Mouse (Mus musculus): ENCODE data around the gene Hinfp.
"Not testable (repeated sequence)": the region's sequence is repeated elsewhere in the genome, so short reads cannot be mapped to it uniquely, and the experiment has no call there.

Gene Hinfp

DNA sequence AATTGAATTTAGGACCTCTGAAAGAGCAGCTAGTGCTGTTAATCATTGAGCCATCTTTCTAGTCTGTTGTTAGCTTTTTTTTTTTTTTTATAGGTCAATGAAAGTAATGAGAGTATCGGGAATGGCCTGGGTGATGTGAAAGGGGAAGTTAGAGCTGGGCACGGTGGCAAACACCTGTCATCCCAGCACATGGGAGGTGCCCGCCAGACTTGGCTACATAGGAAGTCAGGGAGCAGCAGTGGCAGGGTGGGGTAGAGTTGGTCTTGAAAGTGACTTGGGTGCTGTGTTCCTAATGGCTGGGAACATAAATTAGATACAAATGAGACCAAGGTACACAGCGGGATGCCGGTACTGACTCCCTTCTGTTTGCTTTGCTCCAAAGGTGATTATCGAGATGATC is 25.3 kb upstream of the Hinfp start:
- DNase-seq, result no peak

DNA sequence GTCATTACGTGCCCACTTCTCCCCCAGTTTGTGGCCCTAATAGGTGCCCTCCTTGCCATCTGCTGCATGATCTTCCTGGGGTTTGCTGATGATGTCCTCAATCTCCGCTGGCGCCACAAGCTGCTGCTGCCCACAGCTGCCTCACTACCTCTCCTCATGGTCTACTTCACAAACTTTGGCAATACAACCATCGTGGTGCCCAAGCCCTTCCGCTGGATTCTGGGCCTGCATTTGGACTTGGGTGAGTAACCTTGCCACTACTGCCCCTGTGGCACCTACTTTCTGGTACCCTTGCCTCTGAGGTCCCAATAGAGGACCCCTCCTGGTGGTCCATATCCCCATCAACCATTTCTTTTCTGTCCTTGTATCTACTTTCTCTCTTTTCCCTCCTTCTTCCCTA is 22.5 kb upstream of the Hinfp start:
- DNase-seq, result no peak

DNA sequence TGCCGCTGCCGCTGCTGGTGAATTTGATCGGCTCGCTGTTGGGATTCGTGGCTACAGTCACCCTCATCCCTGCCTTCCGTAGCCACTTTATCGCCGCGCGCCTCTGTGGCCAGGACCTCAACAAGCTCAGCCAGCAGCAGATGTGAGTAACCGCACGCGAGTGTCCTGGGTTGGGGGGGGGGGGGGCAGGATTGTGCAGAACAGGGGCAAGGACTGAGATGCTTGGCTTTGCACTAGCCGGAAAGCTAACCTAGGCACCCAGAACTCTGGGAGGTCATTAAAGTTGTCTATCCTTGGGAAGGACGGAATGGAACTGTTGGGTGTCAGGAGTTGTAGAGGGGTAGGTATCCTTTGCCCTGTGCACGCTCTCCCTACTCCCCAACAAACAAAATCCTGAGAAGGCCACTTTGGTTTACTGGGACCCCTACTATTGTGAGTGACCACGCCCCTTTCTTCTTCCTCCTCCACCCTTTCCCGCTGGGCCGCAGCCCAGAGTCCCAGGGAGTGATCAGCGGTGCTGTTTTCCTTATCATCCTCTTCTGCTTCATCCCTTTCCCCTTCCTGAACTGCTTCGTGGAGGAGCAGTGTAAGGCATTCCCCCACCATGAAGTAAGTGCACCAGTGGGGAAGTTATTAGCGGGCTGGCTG is 21.7 kb upstream of the Hinfp start:
- no peak for DNase-seq

DNA sequence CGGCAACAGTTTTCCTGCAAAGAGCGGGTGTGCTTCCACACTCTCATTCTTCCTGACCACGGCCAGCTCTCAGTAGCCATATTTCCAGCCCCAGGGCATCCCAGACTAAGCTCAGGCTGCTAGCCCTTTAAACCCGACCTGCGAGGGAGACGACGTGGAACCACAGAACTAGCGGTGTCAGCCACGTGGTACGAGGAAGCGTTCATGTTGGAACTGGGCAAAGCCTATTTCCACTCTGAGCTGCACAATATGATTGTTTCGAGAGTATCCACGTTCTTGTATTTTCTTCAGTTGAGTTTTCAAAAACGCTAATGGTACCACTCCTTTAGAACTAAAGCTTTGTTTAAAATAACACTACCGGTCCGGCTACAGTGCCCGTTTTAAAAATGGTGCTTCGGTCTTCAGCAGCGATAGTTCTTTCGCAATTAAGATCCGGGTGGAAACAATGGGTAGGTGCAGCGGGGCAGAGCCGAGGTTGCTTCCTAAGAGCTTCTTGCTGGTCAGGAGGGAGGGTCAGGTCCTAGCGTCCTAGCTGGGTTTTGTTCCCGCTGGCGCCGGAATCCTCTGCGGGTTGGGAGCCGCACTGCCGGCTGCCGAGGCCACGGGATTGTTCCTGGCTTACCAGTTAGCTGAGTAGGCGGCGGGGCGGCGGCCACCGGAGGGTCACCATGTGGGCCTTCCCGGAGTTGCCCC is 21.0 kb upstream of the Hinfp start:
- DNase-seq, result peak; percentile 86

DNA sequence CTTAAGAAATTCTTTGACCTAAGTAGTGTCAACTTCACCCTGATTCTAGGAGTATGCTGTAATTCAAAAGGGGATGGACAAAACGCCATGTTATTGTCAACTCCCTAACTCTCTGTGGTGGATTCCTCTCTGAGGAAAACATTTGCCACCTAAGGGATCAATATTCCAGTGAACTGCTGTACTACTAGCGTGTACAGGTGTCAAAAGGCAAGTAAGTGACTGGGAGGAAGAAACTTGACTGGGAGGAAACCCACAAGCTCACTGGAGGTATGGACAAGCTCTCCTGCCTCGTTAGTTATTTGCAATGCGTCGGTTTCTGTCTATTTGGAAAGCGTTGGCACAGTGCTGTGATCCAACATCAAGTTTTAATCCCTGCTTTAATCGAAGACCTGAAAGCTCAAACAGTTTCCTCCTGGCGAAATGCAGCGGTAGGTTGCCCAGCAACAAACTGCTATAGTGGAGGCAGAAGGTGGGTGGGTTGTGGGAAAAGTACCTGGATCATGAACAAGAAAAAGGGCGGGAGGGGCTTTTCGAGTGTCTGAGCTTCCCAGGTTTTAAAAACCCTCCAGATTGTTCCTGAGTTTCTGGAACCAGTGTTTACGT is 20.4 kb upstream of the Hinfp start, which contains the start of gene Dpagt1:
TSS of gene Dpagt1 (plus strand) at position 252 of the 603 bp plus-strand sequence.
- DNase-seq, result no peak

DNA sequence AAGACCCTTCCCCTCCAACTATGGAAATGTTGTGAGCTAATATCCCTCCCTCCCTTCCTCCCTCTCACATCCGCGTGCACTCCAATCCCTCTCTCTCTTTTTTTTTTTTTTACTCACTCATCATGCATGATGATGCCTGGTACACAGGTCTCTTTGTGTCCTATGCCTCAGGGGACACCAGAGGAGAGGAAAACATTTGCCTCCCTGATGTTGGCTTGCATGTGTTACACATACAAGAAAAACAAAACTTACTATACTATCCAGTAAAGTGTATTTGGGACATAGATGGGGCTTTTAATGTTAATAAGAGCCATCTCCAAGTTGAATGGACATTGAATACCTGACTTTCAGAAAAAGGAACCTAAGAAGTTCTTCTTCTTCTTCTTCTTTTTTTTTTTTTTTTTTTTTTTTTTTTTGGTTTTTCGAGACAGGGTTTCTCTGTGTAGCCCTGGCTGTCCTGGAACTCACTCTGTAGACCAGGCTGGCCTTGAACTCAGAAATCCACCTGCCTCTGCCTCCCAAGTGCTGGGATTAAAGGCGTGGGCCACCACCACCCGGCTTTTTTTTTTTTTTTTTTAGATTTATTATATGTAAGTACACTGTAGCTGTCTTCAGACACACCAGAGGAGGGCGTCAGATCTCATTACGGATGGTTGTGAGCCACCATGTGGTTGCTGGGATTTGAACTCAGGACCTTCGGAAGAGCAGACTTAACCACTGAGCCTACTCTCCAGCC is 19.7 kb upstream of the Hinfp start:
- DNase-seq, result not testable (repeated sequence)

DNA sequence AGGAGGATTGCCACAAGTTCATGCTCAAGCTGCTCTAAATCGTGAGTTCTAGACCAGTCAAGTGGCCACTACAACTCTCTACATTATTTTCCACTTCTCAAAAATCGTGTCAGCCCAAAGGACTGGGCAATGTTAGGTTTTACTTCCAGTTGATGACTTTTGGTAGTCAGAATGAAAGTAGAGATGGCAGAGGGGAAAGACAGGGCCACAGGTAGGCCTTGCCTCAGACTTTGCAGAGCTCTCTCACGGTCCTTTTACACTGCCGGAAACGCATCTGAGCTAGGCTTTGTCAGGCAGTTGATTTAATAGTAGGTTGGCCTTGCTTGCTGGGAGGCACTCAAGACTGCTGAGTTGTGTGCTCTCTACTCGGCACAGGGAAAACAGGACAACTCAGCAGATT is 18.7 kb upstream of the Hinfp start:
- DNase-seq, result no peak

DNA sequence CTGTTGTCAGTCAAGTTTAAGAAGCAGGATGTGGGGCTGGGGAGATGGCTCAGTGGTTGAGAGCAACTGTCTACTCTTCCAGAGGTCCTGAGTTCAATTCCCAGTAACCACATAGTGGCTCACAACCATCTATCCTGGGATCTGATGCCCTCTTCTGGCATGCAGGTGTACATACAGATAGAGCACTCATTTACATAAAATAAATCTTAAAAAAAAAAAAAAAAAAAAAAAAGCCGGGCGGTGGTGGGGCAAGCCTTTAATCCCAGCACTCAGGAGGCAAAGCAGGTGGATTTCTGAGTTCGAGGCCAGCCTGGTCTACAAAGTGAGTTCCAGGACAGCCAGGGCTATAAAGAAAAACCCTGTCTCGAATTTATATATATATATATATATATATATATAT is 18.2 kb upstream of the Hinfp start:
- not testable (repeated sequence) for DNase-seq

DNA sequence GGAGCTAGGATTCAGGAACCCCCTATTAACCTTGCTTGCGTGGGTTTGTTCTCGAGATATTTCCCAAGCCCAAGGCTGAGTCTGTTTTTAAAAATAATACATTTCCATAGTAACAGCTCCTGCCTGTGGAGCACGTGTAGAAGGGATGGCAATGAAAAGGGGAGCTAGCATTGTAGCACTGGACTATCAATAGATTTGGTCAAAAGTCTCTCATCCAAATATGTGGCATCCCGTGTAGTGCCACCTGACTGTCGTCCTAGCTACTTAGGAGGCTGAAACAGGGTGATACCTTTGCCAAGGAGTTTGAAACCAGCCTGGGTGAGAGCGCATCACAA is 15.3 kb upstream of the Hinfp start:
- no peak for DNase-seq

DNA sequence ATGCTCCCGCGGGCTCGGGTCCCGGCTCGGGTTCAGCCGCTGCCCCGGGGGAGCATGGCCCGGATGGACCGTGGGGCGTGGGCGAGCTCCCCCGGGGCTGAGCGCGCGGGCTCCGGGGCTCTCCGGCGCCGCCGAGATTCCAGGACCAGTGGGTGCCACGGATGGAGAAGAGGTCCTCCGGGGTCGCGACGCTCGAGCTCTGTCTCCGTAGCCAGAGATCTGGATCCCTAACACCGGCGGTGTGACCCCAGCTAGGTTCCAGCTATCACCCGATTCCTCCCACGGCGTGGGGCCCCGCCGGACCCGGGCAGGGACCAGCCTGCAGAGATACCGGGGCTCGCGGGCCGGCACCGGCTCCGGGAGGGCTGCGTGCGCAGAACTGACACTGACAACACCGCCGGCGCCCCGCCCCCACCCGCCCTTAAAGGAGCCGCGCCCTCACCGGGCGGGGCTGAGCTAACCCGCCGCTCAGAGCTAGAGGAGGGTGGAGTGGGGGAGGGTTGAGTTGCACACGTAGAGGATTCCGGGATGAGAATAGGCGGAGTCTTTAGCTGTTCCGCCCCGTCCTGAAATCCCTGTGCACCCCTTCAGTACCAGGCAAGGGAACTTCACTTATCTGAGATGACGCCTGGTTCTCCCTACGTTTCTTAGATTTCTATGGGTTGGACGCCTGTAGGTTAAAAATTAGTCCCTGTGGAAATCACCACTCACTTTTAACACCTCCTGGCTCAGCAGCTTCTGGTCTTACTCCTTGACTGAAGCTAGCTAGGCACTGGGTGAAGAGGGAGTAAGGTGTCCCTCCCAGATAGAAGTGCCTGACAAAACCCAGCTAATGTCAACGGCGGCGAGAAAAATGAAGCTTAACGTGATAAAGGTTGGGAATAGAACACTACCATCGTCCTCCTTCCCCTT is 14.7 kb upstream of the Hinfp start, which contains the start of gene C2cd2l:
TSS of gene C2cd2l (minus strand) at position 399 of the 912 bp plus-strand sequence.
- peak; percentile 94 for DNase-seq

DNA sequence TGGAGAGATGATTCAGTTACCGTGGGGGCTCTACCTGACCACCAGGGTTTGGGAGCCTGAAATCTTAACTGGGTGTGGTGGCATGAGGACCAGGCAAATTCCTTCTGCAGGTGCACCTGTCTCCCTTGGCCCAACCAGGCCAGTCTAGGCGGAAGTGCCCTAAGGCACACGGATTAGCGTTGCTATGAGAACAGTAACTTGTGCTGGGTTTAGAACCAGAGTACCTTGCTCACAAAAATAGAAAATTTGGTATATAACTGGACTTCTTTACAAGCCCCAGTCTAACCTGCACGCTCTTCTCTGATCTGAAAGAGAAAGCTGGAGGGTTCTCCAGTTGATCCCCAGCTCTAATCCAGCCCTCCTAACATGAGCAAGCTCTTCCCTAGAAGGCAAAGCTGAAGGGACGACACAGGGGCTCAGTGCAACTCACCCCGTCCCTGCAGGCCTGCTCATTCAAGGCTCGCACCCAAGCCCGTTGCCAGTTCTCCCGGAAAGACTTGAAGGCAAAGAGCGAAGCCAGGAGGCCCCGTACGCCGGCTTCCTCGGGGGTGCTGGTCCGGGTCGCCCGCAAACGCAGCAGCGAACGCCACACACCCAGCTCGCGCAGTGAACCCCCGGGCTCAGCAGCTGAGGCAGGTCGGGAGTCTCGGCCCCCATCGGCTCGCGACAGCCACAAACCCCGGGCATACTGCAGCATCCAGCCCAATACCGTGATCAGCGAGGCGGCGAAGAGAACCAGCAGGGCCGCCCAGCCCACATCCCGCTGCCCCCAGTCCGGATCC is 13.8 kb upstream of the Hinfp start:
- peak; percentile 55 for DNase-seq

DNA sequence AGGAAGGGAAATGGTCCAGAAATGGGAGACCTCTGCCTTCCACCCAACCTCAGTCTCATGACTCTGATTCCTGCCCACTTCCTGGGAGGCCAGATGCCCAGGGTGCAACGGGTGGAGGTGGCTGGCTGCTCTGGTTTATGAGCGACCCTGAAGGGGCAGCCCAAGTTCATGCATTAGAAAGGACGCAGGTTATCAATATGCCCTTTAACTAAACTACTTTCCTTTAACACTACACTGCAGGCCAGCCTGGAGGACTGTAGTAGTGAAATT is 13.3 kb upstream of the Hinfp start:
- no peak for DNase-seq

DNA sequence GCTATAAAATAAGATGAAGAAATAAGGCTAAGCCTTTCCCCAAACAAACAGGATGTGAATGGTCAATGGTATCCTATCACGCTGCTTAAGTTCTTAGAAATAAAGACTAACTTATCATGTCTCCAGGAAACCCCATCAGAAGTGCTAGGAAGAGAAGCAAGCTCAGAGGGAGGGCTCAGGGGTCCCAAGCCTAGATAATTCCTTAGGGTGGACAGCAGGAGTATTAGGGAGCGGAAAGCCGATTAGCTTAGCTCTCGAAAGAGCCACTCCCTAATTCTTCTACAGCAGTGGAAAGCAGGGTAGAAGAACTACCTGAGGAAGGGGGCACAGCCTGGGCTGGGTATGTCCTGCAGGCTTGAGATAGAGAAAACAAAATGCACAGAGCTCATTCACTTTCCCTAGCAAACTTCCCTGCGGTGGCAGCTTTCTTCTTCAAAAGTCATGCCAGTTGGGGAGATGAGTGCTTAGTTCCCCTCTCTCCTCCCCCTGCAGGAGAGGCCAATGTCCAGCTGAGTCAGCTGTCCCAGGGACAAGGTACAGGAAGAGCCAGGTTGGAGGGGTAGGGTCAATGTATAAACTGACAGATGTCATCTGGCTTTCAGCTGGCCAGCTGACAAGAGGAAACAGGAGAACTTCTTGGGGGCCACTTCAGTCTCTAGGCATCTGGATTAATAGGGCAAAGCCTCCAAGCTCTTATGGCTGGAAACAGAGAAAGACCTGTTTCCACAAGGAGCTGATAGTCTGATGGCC is 12.8 kb upstream of the Hinfp start:
- no peak for DNase-seq

DNA sequence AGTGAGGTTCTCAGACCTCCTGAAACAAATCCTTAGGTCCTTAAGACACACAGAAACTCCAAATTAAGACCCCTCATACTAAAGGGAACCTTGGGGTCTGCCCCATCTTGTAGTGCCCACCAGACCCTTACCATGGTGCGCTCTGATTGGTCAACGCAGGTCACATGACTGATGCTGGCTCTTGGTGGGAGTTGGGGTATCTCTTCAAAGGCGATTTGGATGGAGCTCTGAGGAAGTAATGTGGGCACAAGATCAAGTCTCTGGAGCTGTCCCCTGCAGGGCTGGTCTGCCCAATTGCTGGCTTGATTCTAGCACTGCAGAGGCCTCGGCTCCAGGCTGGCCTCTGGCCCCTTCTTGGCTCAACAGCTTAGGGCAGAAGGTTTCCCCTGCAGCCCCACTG is 12.0 kb upstream of the Hinfp start:
- no peak for DNase-seq

DNA sequence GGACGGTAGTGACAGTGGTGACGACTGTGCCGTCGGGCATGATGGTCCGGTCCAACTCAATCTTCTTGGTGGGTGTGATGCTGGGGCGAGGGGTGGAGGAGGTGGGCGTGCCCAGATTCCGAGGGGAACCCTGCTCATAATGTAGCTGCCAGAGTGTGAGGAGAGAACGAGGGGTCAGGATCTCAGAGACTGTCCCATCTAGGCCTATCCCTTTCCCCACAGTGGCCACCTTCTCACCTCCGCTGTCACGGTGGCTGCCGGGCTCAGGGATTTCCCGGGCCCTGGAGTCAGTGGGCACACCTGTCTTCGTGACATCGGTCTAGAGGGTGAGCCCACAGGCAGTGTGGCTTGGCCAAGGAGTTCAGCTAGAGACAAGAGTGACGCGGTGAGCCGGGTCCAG is 9.4 kb upstream of the Hinfp start:
- DNase-seq, result no peak

DNA sequence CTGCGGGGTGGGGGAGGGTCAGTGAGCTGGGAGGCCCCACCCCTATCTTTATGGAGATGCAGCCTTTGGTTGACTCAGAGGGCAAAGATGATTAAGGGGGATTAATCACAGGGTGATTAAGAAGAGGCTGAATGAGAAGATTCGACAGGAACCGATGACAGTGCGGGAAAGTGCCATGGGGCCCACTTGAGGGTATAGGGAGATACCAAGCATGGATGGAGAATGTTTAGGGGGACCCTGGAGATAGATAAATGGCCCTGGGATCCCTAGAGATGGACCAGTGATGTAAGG is 8.7 kb upstream of the Hinfp start:
- no peak for DNase-seq

DNA sequence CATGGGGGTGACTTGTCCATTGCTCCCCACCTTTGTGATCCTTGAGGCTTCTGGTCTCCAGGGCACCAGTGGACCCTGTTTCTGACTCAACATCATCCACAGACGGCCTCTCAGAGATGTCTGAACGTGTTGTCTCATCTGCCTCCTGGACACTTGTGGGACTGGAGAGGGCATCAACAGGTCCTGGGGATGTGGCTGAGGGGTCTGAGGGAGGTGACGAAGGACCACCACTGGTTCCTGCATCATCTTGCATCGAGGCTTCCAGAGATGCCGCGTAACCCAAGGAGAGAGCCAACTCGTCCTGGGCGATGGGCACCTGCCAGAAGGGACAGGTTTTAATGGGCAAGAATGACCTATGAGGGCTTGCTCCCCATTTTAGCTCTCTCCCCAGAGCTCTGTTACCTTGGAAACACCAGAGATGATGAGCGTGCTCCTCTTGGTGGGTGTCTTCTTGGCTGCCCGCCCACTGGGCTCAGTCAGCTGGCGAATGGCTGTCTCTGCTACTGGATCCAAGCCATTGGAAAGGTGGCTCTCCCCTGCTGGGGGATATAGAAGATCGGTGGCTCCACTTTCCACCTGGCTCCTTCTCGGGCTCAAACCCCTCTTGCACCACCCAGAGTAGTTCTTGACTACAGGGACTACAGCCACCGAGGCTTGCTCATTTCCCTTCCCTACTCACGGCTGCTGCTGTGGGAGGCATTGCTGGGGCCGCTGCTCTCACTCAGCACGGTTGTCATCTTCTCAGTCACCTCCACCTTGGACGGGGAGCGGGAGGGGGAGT is 8.2 kb upstream of the Hinfp start:
- peak; percentile 65 for DNase-seq

DNA sequence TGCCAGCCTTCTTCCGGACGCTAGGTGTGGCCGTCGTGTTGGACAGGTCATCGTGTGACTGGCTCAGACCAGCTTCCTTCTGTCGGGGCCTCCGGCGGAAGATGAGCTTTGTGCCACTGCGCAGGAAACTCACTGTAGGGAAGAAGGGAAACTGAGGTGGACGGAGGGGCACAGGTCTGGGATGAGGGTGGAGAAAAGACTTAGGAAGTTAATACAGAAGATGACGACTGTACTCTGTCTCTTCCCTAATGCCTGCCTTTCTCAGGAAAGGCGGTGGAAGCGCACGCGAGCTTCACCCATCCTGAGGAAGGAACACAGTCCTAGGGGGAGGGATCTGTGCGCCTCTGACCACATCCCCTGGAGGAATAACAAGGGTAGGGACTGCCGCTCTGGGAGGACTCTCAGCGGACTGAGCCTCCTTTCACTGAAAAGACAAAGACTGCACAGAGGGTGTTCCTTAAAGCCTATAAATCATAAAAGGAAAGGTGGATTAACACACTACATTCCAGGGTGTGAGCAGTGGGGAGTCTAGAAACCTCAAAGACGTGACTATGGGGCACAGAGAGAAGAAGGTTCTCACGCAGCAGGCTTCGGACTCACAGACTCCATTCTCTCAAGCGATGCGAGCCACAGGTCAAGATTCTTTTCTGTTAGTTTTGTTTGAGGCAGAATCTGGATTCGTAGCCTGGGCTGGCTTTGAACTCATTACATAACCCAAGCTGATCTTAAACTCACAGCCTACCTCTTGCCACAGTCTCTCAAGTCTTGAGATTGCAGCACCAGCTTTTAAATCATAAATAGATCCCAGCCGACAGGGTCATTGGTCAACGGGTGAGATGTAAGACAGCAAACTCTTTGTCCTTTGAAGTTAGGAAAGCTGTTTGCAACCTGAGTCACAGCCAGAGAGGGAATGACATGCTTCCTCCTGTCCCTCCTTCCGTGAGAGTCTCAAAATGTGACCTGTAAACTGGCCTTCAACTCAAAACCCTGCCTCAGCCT is 6.0 kb upstream of the Hinfp start:
- no peak for DNase-seq

DNA sequence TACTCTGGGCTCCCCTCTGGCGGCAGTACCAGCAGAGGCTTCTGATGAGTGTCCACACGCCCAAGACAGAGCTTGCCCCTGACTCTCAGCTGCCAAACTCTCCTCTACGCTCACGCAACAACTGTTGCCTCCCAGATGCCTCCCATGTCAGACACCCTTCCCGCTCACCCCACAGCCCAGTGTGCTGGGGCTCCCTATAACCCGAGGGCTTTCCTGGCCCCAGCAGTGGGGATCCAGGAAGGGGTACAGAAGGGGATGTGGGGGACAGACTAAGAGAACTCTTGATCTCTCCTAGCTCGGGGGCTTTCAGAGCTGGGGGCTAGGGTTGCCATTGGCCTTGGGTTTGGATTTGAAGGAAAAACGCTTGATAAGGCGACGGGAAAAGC is 5.3 kb upstream of the Hinfp start:
- no peak for DNase-seq
